16 mouse cellular contexts compared by ENCODE assay signal in genomic region chr12:24878735-24879362, GRCm38 (mm10). TPM values are rescaled to one million over a fixed set of nuclear protein-coding genes. Genes with fewer than 3 reads are reported as not detected.
DNase-seq lines count a peak whose midpoint lies in the region; ATAC-seq and TF ChIP-seq lines count a peak whose summit lies in the region.
"Had no signal": no experiment of that assay in that cellular context is flagged by ENCODE, and none has a peak within 500 bp of the region (broad histone marks: within the 10 kb centered on the region; RNA-seq: fewer than 3 reads in every experiment).

No protein-coding gene starts in this region.

- ATAC-seq in lung, postnatal 0 days, result peak; percentile 49; the same call in 1 of the 2 replicates
- peak; percentile 78 for ATAC-seq in liver, embryonic 11.5 days (replicated peaks; ENCODE audit: low FRiP score)
- ATAC-seq in stomach, embryonic 16.5 days (ENCODE audit: insufficient read depth, low FRiP score), result peak; percentile 75
- ATAC-seq: forebrain, embryonic 16.5 days had no signal

- no peak for TF ChIP-seq EP300 in lung, postnatal 0 days (IDR thresholded peaks at IDR 0.05)

- H3K27ac ChIP-seq in lung, postnatal 0 days (ENCODE audit: low read length), result no peak overlapping the region
- H3K27ac ChIP-seq in liver, embryonic 11.5 days (ENCODE audit: low read depth, low read length), result peak overlapping the region; percentile 72
- H3K27ac ChIP-seq in stomach, embryonic 16.5 days (ENCODE audit: low read length), result no peak overlapping the region; the same call in 1 of the 2 replicates
- H3K27ac ChIP-seq: heart, adult 2 months; hindbrain, embryonic 12.5 days; left cerebral cortex, adult 2 months; lung, embryonic 15.5 days had no signal

- TF ChIP-seq CTCF in lung, postnatal 0 days (IDR thresholded peaks at IDR 0.05), result no peak

- DNase-seq in embryo, embryonic 10 days (ENCODE audit: low spot score), result peak; percentile 23
- DNase-seq in embryo, embryonic 11 days, result no peak
- no peak for DNase-seq in lung, postnatal 0 days (ENCODE audit: low spot score)
- DNase-seq in lung, adult 18-20 months, result no peak
- DNase-seq in liver, embryonic 11.5 days (ENCODE audit: low spot score), result no peak
- no peak for DNase-seq in cerebellum, adult 18-20 months
- DNase-seq in layer of hippocampus, postnatal 14 days (ENCODE audit: low spot score in 2 of 2), result no peak
- DNase-seq: cerebellum, adult 2 months; heart, adult 2 months; kidney, postnatal 25 days; right cerebral cortex, postnatal 14 days had no signal

- no peak overlapping the region for H3K4me2 ChIP-seq in lung, postnatal 0 days (replicated peaks; ENCODE audit: low read depth, low read length)
- H3K4me2 ChIP-seq in liver, embryonic 11.5 days, result peak overlapping the region; percentile 30
- H3K4me2 ChIP-seq in stomach, embryonic 16.5 days (ENCODE audit: low read depth, low read length), result no peak overlapping the region
- H3K4me2 ChIP-seq: hindbrain, embryonic 12.5 days; lung, embryonic 15.5 days had no signal

- H3K9ac ChIP-seq in lung, postnatal 0 days (replicated peaks; ENCODE audit: low read depth), result no peak overlapping the region
- peak overlapping the region; percentile 46 for H3K9ac ChIP-seq in liver, embryonic 11.5 days (ENCODE audit: low read depth, low read length)
- no peak overlapping the region for H3K9ac ChIP-seq in stomach, embryonic 16.5 days (ENCODE audit: low read length)
- H3K9ac ChIP-seq: hindbrain, embryonic 12.5 days; lung, embryonic 15.5 days had no signal

- no peaks in the 10 kb centered on the region for H3K9me3 ChIP-seq in lung, postnatal 0 days (ENCODE audit: low read length)
- no peaks in the 10 kb centered on the region for H3K9me3 ChIP-seq in liver, embryonic 11.5 days (ENCODE audit: control insufficient read depth, low read length)
- no peaks in the 10 kb centered on the region for H3K9me3 ChIP-seq in stomach, embryonic 16.5 days (replicated peaks; ENCODE audit: control insufficient read depth, low read length)
- H3K9me3 ChIP-seq: hindbrain, embryonic 12.5 days; lung, embryonic 15.5 days had no signal

- WGBS in lung, postnatal 0 days, result 53% methylated on average over 5 of the region's 5 CpGs
- WGBS in liver, embryonic 11.5 days, result 56% methylated on average over 5 of the region's 5 CpGs
- WGBS in stomach, embryonic 16.5 days, result 57% methylated on average over 5 of the region's 5 CpGs

- H3K4me3 ChIP-seq in lung, postnatal 0 days (ENCODE audit: low read depth, low read length), result no peak overlapping the region
- H3K4me3 ChIP-seq in liver, embryonic 11.5 days (ENCODE audit: low read depth, low read length), result no peak overlapping the region
- H3K4me3 ChIP-seq in stomach, embryonic 16.5 days (replicated peaks; ENCODE audit: low read length), result no peak overlapping the region
- H3K4me3 ChIP-seq: heart, adult 2 months; hindbrain, embryonic 12.5 days; left cerebral cortex, adult 2 months; lung, embryonic 15.5 days had no signal

- H3K4me1 ChIP-seq in lung, postnatal 0 days (ENCODE audit: insufficient read depth, low read depth, low read length), result peaks cover 16% of the 10 kb centered on the region; the same call in 1 of the 2 replicates
- H3K4me1 ChIP-seq in liver, embryonic 11.5 days (replicated peaks; ENCODE audit: control insufficient read depth, insufficient read depth, low read length), result peaks cover 18% of the 10 kb centered on the region
- H3K4me1 ChIP-seq in stomach, embryonic 16.5 days (ENCODE audit: control insufficient read depth, insufficient read depth, low read length), result peaks cover 21% of the 10 kb centered on the region

- H3K36me3 ChIP-seq in lung, postnatal 0 days (ENCODE audit: insufficient read depth, low read length), result 0 out of 2 replicates have a peak, but pooled peaks cover 3% of the 10 kb centered on the region
- H3K36me3 ChIP-seq in liver, embryonic 11.5 days (ENCODE audit: control insufficient read depth, insufficient read depth, low read length), result peaks cover 2% of the 10 kb centered on the region; the same call in 1 of the 2 replicates
- H3K36me3 ChIP-seq in stomach, embryonic 16.5 days (ENCODE audit: control insufficient read depth, insufficient read depth, low read length), result no peaks in the 10 kb centered on the region

- no peaks in the 10 kb centered on the region for H3K27me3 ChIP-seq in lung, postnatal 0 days (replicated peaks; ENCODE audit: insufficient read depth, low read length)
- no peaks in the 10 kb centered on the region for H3K27me3 ChIP-seq in liver, embryonic 11.5 days (replicated peaks; ENCODE audit: control insufficient read depth, insufficient read depth, low read length)
- no peaks in the 10 kb centered on the region for H3K27me3 ChIP-seq in stomach, embryonic 16.5 days (ENCODE audit: control insufficient read depth, insufficient read depth, low read length)
- H3K27me3 ChIP-seq: hindbrain, embryonic 12.5 days; lung, embryonic 15.5 days had no signal

RNA-seq across cellular contexts. Expression of gene Mboat2, which starts 48.2 kb away (rescaled TPM):
- 32.1 and 36.0 TPM in 2 replicates for polyA plus RNA-seq in lung, postnatal 0 days (2015; fragmentation: Nextera tagmentation; extraction: Ambion mirVana)
- 16.0 and 18.1 TPM in 2 replicates for polyA plus RNA-seq in liver, embryonic 11.5 days (2014; fragmentation: Nextera tagmentation; extraction: Ambion mirVana)
- polyA plus RNA-seq in stomach, embryonic 16.5 days (2015; fragmentation: Nextera tagmentation; extraction: Ambion mirVana), result 47.3 and 51.8 TPM in 2 replicates
- total RNA-seq in layer of hippocampus, postnatal 14 days (2021), result 10 to 100 TPM; 62.6 to 69.3 TPM
